Comparison of ENCODE assay signal across 44 mouse cellular contexts in the genomic region with DNA sequence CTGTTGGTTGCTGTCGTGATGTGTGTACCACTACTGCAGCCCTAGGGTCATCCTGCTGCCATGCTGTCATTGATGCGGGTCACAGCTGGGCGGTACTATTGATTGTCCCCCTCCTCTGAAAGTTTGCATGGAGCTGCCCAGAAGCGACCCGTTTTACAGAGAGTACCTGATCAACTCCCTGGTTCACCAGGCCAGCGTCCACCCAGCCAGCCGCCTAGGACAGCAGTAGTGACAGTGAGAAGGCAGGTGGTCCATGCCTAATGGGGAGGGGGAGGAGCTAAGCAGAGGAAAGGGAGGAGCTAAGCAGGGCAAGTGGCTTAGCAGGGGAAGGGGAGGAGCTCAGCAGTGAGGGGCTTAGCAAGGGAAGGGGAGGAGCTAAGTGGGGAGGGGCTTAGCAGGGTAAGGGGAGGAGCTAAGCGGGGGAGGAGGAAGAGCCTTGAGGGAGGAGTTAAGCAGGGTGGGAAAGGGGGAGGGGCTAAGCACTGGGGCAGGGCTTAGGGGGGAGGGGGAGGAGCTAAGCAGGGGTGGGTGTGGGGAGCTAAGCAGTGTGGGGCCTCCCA. TPM values are rescaled to one million over a fixed set of nuclear protein-coding genes. Genes with fewer than 3 reads are reported as not detected.
DNase-seq lines count a peak whose midpoint lies in the region; ATAC-seq lines count a peak whose summit lies in the region.
"Had no signal": no experiment of that assay in that cellular context is flagged by ENCODE, and none has a peak within 500 bp of the region (broad histone marks: within the 10 kb centered on the region; RNA-seq: fewer than 3 reads in every experiment).

No protein-coding gene starts in this region.

- no peak overlapping the region for H3K9ac ChIP-seq in intestine, embryonic 15.5 days
- H3K9ac ChIP-seq: embryonic facial prominence, embryonic 13.5 days; hindbrain, embryonic 15.5 days; kidney, embryonic 15.5 days; limb, embryonic 15.5 days; liver, embryonic 13.5 days; midbrain, embryonic 12.5 days; neural tube, embryonic 12.5 days; stomach, embryonic 15.5 days had no signal

- H3K4me2 ChIP-seq in intestine, embryonic 15.5 days (replicated peaks), result no peak overlapping the region
- H3K4me2 ChIP-seq: embryonic facial prominence, embryonic 13.5 days; hindbrain, embryonic 15.5 days; kidney, embryonic 15.5 days; limb, embryonic 15.5 days; liver, embryonic 13.5 days; midbrain, embryonic 12.5 days; neural tube, embryonic 12.5 days; stomach, embryonic 15.5 days had no signal

- 88% methylated on average over 8 of the region's 8 CpGs for WGBS in intestine, embryonic 15.5 days

- no peak overlapping the region for H3K4me3 ChIP-seq in intestine, embryonic 15.5 days (replicated peaks)
- H3K4me3 ChIP-seq: embryonic facial prominence, embryonic 13.5 days; gastrocnemius, adult 2 months; hindbrain, embryonic 10.5 days; hindbrain, embryonic 15.5 days; kidney, embryonic 15.5 days; layer of hippocampus, adult 2 months; left cerebral cortex, adult 2 months; limb, embryonic 15.5 days; liver, embryonic 13.5 days; midbrain, embryonic 12.5 days; myocyte; neural tube, embryonic 12.5 days; stomach, embryonic 15.5 days had no signal

- no peaks in the 10 kb centered on the region for H3K27me3 ChIP-seq in splenic B cell, adult 2 months (ENCODE audit: control insufficient read depth, insufficient read depth, low read length, poor library complexity, severe bottlenecking)
- no peaks in the 10 kb centered on the region for H3K27me3 ChIP-seq in intestine, embryonic 15.5 days (replicated peaks)
- H3K27me3 ChIP-seq: embryonic facial prominence, embryonic 13.5 days; hindbrain, embryonic 15.5 days; kidney, embryonic 15.5 days; limb, embryonic 15.5 days; liver, embryonic 13.5 days; midbrain, embryonic 12.5 days; neural tube, embryonic 12.5 days; Patski; stomach, embryonic 15.5 days had no signal

- no peak overlapping the region for H3K27ac ChIP-seq in intestine, embryonic 15.5 days
- H3K27ac ChIP-seq: embryonic facial prominence, embryonic 13.5 days; gastrocnemius, adult 2 months; hindbrain, embryonic 10.5 days; kidney, embryonic 15.5 days; layer of hippocampus, adult 2 months; left cerebral cortex, adult 2 months; liver, embryonic 13.5 days; midbrain, embryonic 12.5 days; neural tube, embryonic 12.5 days had no signal

- H3K36me3 ChIP-seq in splenic B cell, adult 2 months (ENCODE audit: control insufficient read depth, insufficient read depth, low read length, poor library complexity, severe bottlenecking), result no peaks in the 10 kb centered on the region
- no peaks in the 10 kb centered on the region for H3K36me3 ChIP-seq in intestine, embryonic 15.5 days
- H3K36me3 ChIP-seq: embryonic facial prominence, embryonic 13.5 days; hindbrain, embryonic 10.5 days; hindbrain, embryonic 15.5 days; kidney, embryonic 15.5 days; limb, embryonic 15.5 days; liver, embryonic 13.5 days; midbrain, embryonic 12.5 days; neural tube, embryonic 12.5 days; stomach, embryonic 15.5 days had no signal

- no peak for ATAC-seq in intestine, embryonic 15.5 days
- ATAC-seq: activated CD4-positive, CD25-positive, alpha-beta regulatory T cell, adult 4 months; forebrain, embryonic 16.5 days; inflammation-experienced regulatory T-cells, adult 6 months; Patski had no signal

- peak; percentile 55 for DNase-seq in cerebellum, adult 9-11 months
- DNase-seq in cerebellum, adult 8-10 months, result no peak
- DNase-seq in ES-CJ7 (ENCODE audit: low read depth, low spot score) (peak; percentile 84), ZHBTc4 (ENCODE audit: low read depth, low spot score) (peak; percentile 93)
- peak; percentile 3 for DNase-seq in splenic B cell, adult 2 months (ENCODE audit: low read depth, low spot score)
- no peak for DNase-seq in heart, adult 8-10 months (ENCODE audit: low spot score)
- DNase-seq: adrenal gland, adult 8-10 months; gastrocnemius, adult 2 months; gastrocnemius, postnatal 36 days; heart, adult 18-20 months; heart, postnatal 14 days; kidney, adult 18-20 months; kidney, postnatal 36 days; liver, embryonic 13.5 days; lung, adult 18-20 months; lung, postnatal 10 days; right cerebral cortex, postnatal 14 days; thymus, adult 18-20 months; thymus, postnatal 25 days had no signal

- H3K4me1 ChIP-seq in intestine, embryonic 15.5 days (replicated peaks), result peaks cover 14% of the 10 kb centered on the region; the same call in 1 of the 2 replicates
- H3K4me1 ChIP-seq: liver, embryonic 13.5 days had no signal

- no peaks in the 10 kb centered on the region for H3K9me3 ChIP-seq in intestine, embryonic 15.5 days
- H3K9me3 ChIP-seq: embryonic facial prominence, embryonic 13.5 days; hindbrain, embryonic 15.5 days; kidney, embryonic 15.5 days; limb, embryonic 15.5 days; neural tube, embryonic 12.5 days; stomach, embryonic 15.5 days had no signal

RNA-seq across cellular contexts. Expression of gene 1700069L16Rik, which starts 31.3 kb away (rescaled TPM):
- polyA plus RNA-seq in intestine, embryonic 15.5 days (2015; fragmentation: Nextera tagmentation; extraction: Ambion mirVana), result not detected in 2 replicates
- total RNA-seq in heart, adult 8-10 months (2022), result not detected
- total RNA-seq: adrenal gland, adult 8-10 months; adrenal gland, postnatal 4 days; common myeloid progenitor, adult 5-6 weeks; gastrocnemius, adult 2 months; gastrocnemius, postnatal 36 days; heart, adult 18-20 months; heart, postnatal 14 days; layer of hippocampus, adult 2 months; layer of hippocampus, postnatal 14 days; left cerebral cortex, adult 2 months; left cerebral cortex, postnatal 25 days; MEL; midbrain, postnatal 0 days had no signal
- polyA plus RNA-seq: activated CD4-positive, CD25-positive, alpha-beta regulatory T cell, adult 4 months; embryonic facial prominence, embryonic 13.5 days; forebrain, embryonic 11.5 days; forebrain, embryonic 16.5 days; heart, embryonic 14.5 days; hindbrain, embryonic 10.5 days; hindbrain, embryonic 15.5 days; inflammation-experienced regulatory T-cells, adult 6 months; kidney, embryonic 15.5 days; limb, embryonic 15.5 days; liver, embryonic 13.5 days; midbrain, embryonic 12.5 days; midbrain, postnatal 0 days; myocyte; neural tube, embryonic 12.5 days; Patski; small intestine, adult 2 months; stomach, embryonic 15.5 days had no signal

RNA-seq across cellular contexts. Expression of gene Ficd, which starts 42.3 kb away (rescaled TPM):
- 5.4 and 6.2 TPM in 2 replicates for polyA plus RNA-seq in intestine, embryonic 15.5 days (2015; fragmentation: Nextera tagmentation; extraction: Ambion mirVana)
- total RNA-seq in heart, adult 8-10 months (2022), result 10 to 100 TPM; 10.2 to 11.6 (median 10.8) TPM

RNA-seq across cellular contexts. Expression of gene Cmklr1, which starts 43.0 kb away (rescaled TPM):
- polyA plus RNA-seq in intestine, embryonic 15.5 days (2015; fragmentation: Nextera tagmentation; extraction: Ambion mirVana), result 2.4 and 3.7 TPM in 2 replicates
- total RNA-seq in heart, adult 8-10 months (2022), result 10 to 100 TPM; 14.8 to 30.1 (median 17.9) TPM
- total RNA-seq: MEL had no signal
- polyA plus RNA-seq: activated CD4-positive, CD25-positive, alpha-beta regulatory T cell, adult 4 months; Patski had no signal

Comparison
In these comparisons a context has a peak if more than half of its experiments do, and no peak if none do; other contexts are left out.
1. DNase-seq: peak in cerebellum, adult 9-11 months (single experiment), ES-CJ7 (single experiment), ZHBTc4 (single experiment) and splenic B cell, adult 2 months (single experiment); none in cerebellum, adult 8-10 months (single experiment) and heart, adult 8-10 months (single experiment).